Mouse (Mus musculus) layer of hippocampus, postnatal 25 days (tissue): ENCODE measurements at regions not wholly inside any gene's neighbourhood (a gene's known extent, or its start where the extent isn't known, plus 50 kb on each side); places are given as distances from the start of the nearest gene placed in this dataset.
"Not testable (repeated sequence)": the region's sequence is repeated elsewhere in the genome, so short reads cannot be mapped to it uniquely, and the experiment has no call there.

Experiments used
- DNase-seq, 2 experiments: peaks; one replicate each; pipeline ENCODE4 v3.0.0; 2022; ENCODE audit warnings: mixed read lengths in 2 of 2, low spot score in 1 of 2; ENCODE audit errors: extremely low spot score in 1 of 2

DNA sequence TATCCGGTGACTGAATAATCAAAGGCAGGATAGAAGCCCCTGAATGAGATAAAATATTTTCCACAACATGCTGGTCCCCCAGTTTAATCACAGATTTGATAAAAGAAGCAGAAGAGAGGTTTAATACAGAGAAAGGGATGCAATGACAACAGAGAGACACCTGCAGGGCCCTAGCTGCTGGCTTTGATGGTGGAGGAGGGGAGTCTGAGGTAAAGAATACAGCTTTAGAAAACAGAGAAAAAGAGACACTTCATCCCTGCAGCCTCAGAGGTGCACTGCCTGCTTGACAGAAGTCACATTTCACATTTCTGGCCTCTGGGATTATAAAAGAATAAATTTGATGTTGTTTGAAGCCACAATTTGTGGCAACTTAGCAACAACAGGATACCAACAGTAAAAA lies 319.9 kb upstream of the Nectin3 start:
- DNase-seq: no peak

DNA sequence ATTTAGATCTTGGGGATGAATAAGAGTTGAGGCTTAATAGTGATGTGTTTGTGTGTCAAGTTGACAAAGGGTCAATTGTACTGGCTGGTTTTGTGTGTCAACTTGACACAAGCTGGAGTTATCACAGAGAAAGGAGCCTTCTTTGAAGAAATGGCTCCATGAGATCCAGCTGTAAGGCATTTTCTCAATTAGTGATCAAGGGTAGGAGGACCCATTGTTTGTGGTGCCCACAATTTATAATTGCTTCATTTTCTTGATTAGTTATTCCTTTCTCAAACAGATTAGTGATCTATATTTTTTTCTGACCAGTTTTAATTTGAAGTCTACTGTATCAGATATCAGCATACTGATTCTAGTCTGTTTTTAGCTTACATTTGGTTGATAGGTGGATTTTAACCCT lies 313.5 kb upstream of the Nectin3 start:
- not testable (repeated sequence) for DNase-seq

DNA sequence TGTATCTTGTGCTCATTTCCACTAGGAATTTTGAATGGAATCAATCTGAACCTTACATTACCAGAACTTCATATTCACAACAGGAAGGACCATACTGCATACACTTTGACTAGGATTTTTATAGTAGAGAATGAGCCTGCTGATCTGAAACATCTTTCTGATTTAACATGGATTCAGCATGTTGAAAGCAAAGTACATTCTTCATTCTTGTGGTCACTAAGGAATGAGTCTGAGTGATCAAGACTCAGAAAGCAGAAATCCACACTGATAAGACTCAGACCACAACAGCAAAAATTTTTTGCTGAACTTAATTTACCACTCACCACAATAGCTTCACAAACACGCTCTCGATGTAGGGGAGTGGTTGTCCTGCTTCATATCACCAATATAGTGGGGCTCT lies 309.2 kb upstream of the Nectin3 start:
- no peak for DNase-seq

DNA sequence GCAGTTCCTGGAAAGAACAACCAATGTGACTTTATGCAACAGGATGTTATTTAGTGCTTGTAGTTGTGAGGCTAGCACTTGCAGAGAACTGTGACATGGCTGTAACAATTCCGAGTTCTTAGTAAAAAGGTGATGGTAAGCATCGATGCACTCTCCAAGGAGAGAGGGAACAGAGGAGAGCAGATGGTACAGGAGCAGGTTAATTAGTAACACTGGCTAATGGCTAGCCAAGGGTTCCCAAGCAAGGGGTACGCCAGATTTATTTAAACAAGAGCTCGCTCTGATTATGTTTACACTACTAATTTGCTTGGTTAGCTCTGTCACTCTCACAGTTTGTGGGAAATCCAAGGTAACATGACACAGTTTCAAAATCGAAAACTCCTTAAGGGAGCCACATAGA lies 278.0 kb upstream of the Nectin3 start:
- no peak for DNase-seq

DNA sequence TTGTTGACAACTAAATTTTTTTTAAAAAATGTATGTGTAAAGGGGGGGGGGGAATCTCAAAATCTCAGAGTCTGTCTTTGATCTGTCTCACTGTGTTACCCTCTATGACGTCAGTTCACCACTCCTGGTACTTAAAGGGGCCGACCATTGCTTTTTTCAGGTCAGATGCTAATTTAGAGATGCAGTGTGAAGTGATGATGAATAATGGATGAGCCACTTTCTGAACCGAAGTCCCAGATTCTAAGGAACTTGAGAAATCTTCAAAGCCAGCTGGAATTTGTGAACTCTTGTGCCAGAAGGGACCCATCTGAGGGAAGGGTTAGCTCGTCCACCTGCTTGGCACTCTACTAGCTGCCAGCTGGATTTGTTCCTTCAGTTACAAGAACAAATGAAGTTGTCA lies 271.1 kb upstream of the Nectin3 start:
- no peak for DNase-seq

DNA sequence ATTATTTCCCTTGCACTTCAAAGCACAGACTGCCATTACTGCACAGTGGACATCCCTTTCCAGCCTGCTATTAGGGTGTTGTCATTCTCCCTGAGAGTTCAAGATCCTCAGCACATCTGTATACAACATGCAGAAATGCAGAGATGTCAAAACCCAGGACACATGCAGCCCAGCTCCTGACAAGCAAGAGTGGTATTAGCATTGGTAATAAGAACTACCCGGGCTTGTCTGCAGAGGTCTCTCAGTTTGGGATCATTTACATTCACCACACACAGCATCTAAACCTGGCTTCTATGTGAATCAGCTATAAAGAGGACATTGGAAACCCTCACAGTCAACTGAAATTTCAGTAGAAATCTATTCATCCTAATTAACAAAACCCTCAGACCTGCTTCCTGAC lies 270.1 kb upstream of the Nectin3 start:
- no peak for DNase-seq

DNA sequence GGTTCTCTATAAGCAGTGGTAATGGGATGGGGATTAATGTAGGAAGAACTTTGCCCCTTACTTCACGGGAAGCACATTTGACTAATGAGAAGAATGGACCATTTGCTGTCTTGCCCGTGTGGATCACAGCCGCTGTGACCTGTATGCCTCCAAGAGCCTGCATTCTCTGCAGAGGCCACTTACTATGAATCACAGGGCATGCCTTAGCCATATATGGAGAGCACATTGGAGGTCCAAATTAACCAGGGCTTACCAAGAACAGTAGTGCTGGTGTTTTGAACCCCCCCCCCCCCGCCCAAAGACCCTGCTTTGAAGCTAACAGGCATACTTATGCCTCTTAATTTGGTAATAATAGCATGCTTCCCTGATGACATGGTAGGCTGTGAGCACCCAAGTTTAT lies 236.8 kb upstream of the Nectin3 start:
- DNase-seq: no peak

DNA sequence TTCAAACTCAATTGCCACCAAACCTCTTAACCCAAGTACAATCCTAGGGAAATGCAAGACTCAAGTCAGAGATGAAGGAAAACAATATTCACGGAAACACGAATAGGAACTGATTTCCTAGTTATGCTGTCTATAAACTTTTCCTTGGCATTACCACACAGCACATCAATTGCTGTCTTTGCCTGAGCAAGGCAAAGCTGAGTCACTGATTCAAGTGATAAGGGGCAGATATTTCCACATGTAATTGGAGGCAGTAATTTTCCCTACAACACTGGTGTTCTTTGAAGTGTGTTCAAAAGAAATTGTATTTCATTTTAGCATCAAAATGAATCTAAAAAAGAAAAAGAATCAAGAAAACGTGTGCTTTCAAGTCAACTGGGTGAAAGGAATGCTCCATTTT lies 230.1 kb upstream of the Nectin3 start:
- no peak for DNase-seq

DNA sequence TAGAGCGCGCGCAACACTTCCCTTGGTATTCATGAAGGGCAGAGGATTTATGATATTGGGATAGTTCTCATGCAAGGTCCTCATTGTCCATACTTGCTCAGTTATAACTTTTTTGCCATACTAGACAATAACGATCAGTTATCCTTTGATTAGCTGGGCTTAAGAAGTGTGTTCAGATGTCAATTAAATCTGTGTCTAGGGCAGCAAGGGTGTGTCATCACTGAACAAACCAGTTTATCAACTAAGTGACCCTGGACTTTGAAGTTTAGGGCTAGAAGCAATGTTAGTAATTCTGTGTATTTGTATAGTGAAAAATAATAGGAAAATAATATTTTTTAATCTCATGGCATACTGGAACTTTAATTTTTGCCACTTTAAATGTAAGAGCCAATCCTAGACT lies 225.3 kb upstream of the Nectin3 start:
- DNase-seq: no peak

DNA sequence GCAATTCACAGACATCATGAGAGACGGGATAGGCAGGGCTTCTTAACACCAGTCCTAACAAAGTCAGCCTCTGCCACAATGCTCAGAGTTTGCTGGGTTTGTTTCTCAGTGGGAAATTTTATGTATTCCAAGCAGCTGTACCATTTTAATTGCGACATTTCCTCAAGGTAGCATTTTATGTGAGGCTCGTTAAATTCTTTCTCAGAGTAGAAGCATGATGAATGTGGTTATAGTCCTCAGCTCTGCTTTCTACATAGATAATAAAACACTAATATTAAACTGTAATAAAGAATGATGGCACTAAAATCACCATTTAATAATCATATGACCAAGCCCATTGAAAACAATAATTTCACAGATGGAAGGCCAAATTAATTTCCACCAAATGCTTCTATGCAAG lies 181.5 kb upstream of the Nectin3 start:
- DNase-seq: no peak

DNA sequence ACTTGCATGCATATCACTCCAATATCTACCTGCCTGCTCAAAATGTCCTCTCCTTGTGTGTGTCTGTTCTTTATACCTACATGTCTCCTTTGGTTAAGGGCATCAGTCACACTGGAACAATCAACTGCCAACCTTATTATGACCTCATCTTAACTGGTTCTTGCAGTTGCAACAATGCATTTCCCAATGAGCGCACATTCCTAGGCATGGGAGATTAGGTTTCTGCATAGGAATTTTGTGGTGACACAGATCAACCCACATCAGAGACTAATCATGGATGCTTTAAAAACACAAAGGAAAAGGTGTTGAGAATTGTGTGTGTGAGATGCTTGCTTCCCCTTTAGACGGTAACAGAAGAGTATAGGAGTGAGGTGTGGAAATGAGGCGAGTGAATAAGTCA lies 171.3 kb upstream of the Nectin3 start:
- no peak for DNase-seq

DNA sequence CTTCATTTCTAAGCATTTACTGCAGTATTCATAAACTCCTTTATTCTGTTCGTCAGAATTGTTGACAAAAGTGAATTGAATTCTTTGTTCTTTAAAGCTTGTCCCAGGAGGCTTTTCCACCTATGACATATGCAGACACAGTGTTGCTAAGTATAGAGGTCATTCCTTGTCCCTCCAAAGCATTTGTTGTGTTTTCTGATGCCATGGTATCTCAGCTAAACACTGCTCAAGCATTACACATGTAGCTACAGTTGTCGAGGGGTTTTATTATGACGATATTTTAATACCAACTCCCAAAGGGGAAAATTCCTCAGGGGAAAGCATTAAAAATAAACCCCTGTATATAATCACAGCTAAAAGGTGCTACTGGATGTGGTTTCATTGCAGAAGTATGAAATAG lies 167.2 kb upstream of the Nectin3 start:
- no peak for DNase-seq

DNA sequence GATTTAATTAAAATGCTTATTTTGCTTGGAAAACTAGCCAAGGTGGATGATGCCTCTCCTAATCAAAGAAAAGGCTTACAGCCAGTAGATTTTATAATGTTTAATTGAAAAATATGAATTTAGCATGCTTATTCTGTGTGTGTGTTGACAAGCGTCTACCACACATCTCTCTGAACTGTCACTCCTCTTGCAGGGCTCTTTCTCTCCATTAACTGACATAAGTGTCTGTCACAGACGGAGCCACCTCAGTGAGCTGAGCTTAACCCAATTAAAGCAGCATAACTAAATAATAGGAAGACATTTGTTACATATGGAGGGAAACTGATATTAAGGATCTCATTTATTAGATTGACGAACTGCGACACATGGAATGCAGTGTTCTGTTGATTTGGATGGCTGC lies 164.7 kb upstream of the Nectin3 start:
- DNase-seq: no peak

DNA sequence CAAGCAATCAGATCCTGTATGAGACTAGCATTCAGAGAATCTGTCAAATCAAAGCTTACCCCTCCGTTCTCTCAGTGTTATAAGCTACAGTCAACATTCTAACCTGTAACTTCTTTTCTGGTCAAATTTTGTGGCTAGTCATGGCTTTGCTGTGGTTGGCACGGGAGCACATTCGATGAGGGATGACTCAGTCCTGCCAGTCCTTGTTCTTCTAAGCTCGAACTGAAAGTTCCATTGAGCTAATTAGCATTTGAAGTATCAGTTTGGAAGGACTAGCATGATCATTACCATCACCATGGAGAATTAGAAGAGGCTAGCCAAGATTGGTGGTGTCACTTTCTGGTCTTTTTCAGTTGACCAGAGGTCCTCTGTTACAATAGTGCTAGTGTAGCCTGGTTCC lies 156.7 kb upstream of the Nectin3 start:
- no peak for DNase-seq

DNA sequence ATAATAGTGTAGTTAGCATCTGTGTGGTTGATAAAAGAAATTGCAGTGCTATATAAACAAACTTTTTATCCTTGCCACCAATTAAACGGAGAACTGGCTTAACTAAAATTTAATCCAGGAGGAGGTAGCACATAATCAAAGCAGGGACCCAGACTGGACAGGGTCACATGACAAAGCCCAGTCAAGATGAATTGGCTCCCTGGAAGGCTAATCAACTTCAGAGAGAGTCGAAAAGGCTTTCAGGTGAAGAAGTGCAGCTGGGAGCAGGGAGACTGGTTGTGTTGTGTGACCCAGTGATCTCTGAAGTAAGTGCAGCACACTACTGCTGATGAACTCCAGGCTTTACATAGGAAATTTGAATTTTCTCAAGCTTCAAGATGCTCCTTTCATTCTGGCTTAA lies 127.5 kb upstream of the Nectin3 start:
- no peak for DNase-seq

DNA sequence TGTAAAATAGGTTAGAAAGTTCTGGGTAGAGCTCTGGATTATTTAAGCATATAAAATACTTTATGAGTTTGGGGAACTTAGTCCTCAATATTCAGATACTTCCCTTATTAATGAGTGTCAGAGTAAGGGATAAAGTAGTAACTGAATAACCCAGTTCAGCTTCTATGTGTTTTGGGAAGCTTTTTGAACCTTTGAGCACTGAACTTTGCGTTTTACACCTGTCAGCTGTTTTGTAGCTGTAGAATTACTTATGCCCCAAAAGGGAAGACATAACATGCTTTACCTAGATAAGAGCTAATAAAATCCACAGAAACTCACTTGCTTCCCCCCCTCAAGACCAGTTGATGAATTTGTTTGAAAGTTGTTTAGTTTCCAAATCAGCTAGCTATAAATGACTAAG lies 124.9 kb upstream of the Nectin3 start:
- no peak for DNase-seq

DNA sequence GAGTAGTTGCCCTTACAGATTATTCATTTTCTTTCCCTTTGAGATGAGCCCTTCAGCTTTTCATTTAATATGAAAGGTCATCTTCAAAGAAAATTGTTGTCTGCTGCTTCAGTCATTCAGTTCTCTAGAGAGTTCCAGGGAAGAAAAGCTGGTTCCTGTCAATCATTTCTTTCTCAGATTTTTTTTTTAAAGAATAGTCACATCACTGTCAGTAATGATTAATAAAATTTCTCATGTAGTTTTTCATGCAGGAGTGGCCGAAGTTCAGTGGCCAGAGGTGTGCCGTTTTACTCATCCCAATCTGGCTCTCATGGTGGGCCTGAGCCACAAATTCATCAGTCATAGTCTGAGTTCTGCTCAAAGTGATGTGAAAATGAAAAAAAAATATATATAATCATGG lies 121.5 kb upstream of the Nectin3 start:
- DNase-seq: no peak

DNA sequence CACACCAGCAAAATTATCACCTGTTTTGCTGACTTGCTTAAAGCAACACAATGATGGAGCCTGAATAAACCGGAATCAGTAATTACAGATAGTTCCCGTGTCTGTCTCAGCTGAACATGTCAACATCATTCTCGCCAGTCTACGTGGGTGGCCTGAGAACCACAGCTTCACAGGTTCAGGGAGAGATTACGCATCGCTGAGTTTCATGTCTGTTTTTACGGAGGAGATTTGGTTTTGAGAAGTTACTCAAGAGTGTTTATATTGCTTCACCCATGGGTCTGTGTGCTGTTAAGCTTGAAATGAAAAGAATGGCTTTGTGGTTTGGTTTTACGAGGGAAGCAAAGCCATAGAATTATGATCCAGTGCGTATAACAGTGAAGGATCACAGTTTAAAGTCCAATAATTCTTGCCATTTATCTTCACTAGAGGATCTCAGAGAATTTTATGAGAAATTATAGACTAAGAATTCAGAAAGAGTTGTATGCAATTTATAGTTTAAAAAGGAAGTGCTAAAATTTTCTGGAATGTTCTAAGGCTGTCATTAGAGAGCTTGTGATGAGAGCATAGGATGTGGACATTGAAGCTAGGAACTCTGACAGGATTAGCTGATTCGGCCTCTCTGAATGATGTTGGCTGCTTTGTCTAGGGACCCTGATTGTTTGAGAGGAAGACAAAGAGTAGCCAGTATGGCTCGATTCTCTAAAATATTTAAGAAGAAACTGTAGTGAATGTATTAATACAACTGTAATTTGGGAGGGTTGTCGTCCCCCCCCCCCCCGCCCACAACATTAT lies 119.4 kb upstream of the Nectin3 start:
- DNase-seq: no peak

DNA sequence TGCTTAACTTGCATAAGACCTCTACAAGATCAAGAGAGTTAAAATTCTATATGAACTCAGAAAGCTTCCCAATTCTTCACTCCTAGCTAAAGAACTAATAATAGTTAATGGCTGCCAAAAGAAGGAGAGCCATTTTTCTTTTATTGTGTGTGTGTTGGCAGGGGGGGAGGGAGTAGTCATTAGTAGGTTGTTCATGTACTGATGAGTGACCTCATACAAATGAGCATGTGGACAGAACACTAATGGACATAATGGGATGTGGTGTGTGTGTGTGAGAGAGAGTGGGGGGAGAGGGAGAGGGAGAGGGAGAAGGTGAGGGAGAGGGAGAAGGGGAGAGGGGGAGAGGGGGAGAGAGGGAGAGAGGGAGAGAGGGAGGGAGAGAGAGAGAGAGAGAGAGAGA lies 118.3 kb upstream of the Nectin3 start:
- DNase-seq: no peak

DNA sequence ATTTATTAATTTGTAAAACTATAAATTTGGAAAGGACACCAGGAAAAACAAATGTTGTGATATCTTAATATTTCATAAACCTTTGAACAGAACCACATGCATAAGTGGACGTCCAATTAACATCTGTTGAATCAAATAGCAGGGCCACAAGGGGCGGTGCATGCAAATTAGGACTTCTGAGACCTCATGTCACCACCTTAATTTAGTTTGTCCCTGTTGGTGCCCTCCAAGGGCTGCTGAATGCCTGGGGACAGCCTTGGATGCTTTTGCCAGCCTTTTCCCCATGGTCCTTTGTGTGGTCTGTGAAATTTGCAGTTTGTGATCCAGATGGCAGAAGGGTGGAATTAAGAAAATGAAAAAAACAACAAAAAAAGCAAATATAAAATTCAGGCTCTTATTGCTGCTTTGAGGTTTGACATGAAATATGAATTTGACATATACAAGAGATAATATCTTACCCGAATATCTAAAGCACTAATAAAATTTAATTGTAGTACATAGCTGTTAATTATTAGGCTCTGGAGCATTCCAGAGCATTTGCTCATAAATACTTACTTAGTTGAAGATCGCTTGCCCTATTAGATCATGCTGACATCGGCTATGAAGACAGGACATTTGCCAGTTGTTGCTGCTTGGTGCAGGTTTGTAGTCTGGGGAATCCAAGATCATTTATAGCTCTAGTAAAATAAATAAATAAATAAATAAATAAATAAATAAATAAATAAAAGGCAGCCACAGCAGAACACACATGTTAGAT lies 114.9 kb upstream of the Nectin3 start:
- no peak for DNase-seq

DNA sequence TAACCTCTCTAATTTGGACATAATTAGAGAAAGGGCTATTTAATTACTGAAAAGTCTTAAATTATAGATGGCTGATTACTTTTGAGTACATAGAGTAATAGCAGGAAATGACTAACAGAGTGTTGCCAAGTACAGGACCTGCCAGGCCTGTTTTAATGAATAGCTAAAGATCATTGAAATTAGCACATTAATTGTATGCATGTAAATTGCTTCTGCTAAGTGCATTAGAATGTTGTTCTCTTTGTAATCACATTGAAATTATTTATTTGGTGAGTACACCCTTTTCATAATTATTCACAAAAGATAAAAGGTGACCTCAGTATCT lies 107.5 kb upstream of the Nectin3 start:
- DNase-seq: no peak
